Mouse (Mus musculus) urinary bladder, adult 2 months (tissue): ENCODE measurements at regions not wholly inside any gene's neighbourhood (a gene's known extent, or its start where the extent isn't known, plus 50 kb on each side); places are given as distances from the start of the nearest gene placed in this dataset.

Experiments
- DNase-seq: peaks from one replicate; pipeline ENCODE4 v3.0.0; 2022; ENCODE audit warnings: low spot score

GRCm38 (mm10) chr13:102586215-102586614 lies 107.1 kb upstream of the Cd180 start:
- no peak for DNase-seq

GRCm38 (mm10) chr13:102589680-102590435 lies 103.5 kb upstream of the Cd180 start:
- DNase-seq: no peak

GRCm38 (mm10) chr13:102591803-102592537 lies 101.4 kb upstream of the Cd180 start:
- no peak for DNase-seq

GRCm38 (mm10) chr13:102593405-102594200 lies 99.8 kb upstream of the Cd180 start:
- DNase-seq: no peak

GRCm38 (mm10) chr13:102594201-102594600 lies 99.2 kb upstream of the Cd180 start:
- no peak for DNase-seq

GRCm38 (mm10) chr13:102595602-102596001 lies 97.8 kb upstream of the Cd180 start:
- DNase-seq: no peak

GRCm38 (mm10) chr13:102596101-102596500 lies 97.3 kb upstream of the Cd180 start:
- no peak for DNase-seq

- DNase-seq: no peak
These were observed 95.2 kb upstream of the Cd180 start for GRCm38 (mm10) chr13:102598181-102598580.

GRCm38 (mm10) chr13:102599602-102600001 lies 93.8 kb upstream of the Cd180 start:
- no peak for DNase-seq

- no peak for DNase-seq
These were observed 93.3 kb upstream of the Cd180 start for GRCm38 (mm10) chr13:102600026-102600425.

GRCm38 (mm10) chr13:102624461-102624860 lies 68.9 kb upstream of the Cd180 start:
- no peak for DNase-seq

GRCm38 (mm10) chr13:102625171-102625835 lies 68.1 kb upstream of the Cd180 start:
- DNase-seq: no peak

- DNase-seq: no peak
These were observed 67.5 kb upstream of the Cd180 start for GRCm38 (mm10) chr13:102625836-102626340.

GRCm38 (mm10) chr13:102627786-102628185 lies 65.6 kb upstream of the Cd180 start:
- no peak for DNase-seq

- DNase-seq: no peak
These were observed 64.2 kb upstream of the Cd180 start for GRCm38 (mm10) chr13:102629176-102629575.

- no peak for DNase-seq
These were observed 59.0 kb upstream of the Cd180 start for GRCm38 (mm10) chr13:102634236-102634957.

- no peak for DNase-seq
These were observed 57.3 kb upstream of the Cd180 start for GRCm38 (mm10) chr13:102636032-102636431.

- DNase-seq: no peak
These were observed 56.3 kb upstream of the Cd180 start for GRCm38 (mm10) chr13:102637059-102637458.

- no peak for DNase-seq
These were observed 53.7 kb upstream of the Cd180 start for GRCm38 (mm10) chr13:102639651-102640050.

- no peak for DNase-seq
These were observed 53.2 kb upstream of the Cd180 start for GRCm38 (mm10) chr13:102640171-102640570.
